Mouse (Mus musculus) stomach, postnatal 0 days (tissue): ENCODE results near the gene Map3k5. TPM values are rescaled to one million over a fixed set of nuclear protein-coding genes. Genes with fewer than 3 reads are reported as not detected.

Experiments used
- ATAC-seq: fragments of 200-750 bp; cut with Nextera tagmentation; 2 replicates; pipeline ENCODE4 v1.8.0; 2017; ENCODE audit not compliant: low FRiP score, low TSS enrichment
- DNase-seq: peaks from one replicate; pipeline ENCODE4 v3.0.0-alpha.2; 2016; ENCODE audit warnings: low spot score
- H3K27ac ChIP-seq: fragments of 300-500 bp; sonication (generic); replicated peaks from 2 replicates; pipeline ENCODE4 v1.5.1; 2014; ENCODE audit warnings: mild to moderate bottlenecking, control low read depth
- H3K27me3 ChIP-seq: fragments of 300-500 bp; sonication (generic); 2 replicates; pipeline ENCODE4 v1.6.1; 2014; ENCODE audit warnings: low read length; ENCODE audit not compliant: control insufficient read depth, insufficient read depth
- H3K36me3 ChIP-seq: fragments of 300-500 bp; sonication (generic); 2 replicates; pipeline ENCODE4 v1.6.1; 2014; ENCODE audit warnings: low read length, mixed read lengths; ENCODE audit not compliant: control insufficient read depth, insufficient read depth
- H3K4me1 ChIP-seq: fragments of 300-500 bp; sonication (generic); replicated peaks from 2 replicates; pipeline ENCODE4 v1.6.1; 2014; ENCODE audit warnings: antibody characterized with exemption; ENCODE audit not compliant: control insufficient read depth, insufficient read depth
- H3K4me2 ChIP-seq: fragments of 300-500 bp; sonication (generic); replicated peaks from 2 replicates; pipeline ENCODE4 v1.6.1; 2014; ENCODE audit warnings: low read depth, mild to moderate bottlenecking, control low read depth, moderate library complexity
- H3K4me3 ChIP-seq: fragments of 300-500 bp; sonication (generic); 2 replicates; pipeline ENCODE4 v1.5.1; 2014; ENCODE audit warnings: low read depth, low read length, control low read depth
- H3K9ac ChIP-seq: fragments of 300-500 bp; sonication (generic); 2 replicates; pipeline ENCODE4 v1.6.1; 2014; ENCODE audit warnings: mild to moderate bottlenecking, low read length, control low read depth, mixed read lengths
- H3K9me3 ChIP-seq: fragments of 300-500 bp; sonication (generic); 2 replicates; pipeline ENCODE4 v1.6.1; 2016; ENCODE audit warnings: low read length; ENCODE audit not compliant: control insufficient read depth
- CTCF ChIP-seq: IDR thresholded peaks from 2 replicates; pipeline ENCODE4 v1.5.1; 2016; ENCODE audit warnings: antibody characterized with exemption, low read depth, mild to moderate bottlenecking, moderate library complexity
- EP300 ChIP-seq: optimal IDR thresholded peaks from 2 replicates; pipeline ENCODE3; 2016; ENCODE audit warnings: antibody characterized with exemption
- WGBS: fragments of 180-500 bp; shearing (Covaris S2); extraction: QIAGEN DNeasy Blood & Tissue Kit; methylation state at CpG from one replicate; pipeline ENCODE4 v1.1.7; 2014; 5-methylcytosine and 5-hydroxymethylcytosine counted together
- polyA plus RNA-seq: library from polyadenylated mRNA; unstranded; fragments of >200 nt; fragmentation: Nextera tagmentation; extraction: Ambion mirVana; gene quantifications from 2 replicates; pipeline ENCODE4 v1.2.1, GENCODE M21; 2015

Gene Map3k5
- polyA plus RNA-seq, 1 experiment from 2014 or later = 2.4 TPM

- Histone ChIP-seq H3K27ac (0 out of 2 replicates have a peak overlapping the region, but pooled peaks have one; percentile 0), H3K27me3 (no peaks in the 10 kb centered on the region), H3K9me3 (no peaks in the 10 kb centered on the region), H3K4me1 (no peaks in the 10 kb centered on the region), H3K9ac (no peak overlapping the region), H3K4me3 (no peak overlapping the region), H3K36me3 (peaks cover 5% of the 10 kb centered on the region; the same call in 1 of the 2 replicates), H3K4me2 (no peak overlapping the region)
- 68% methylated on average over 15 of the region's 15 CpGs for WGBS
- DNase-seq (no peak), ATAC-seq (no peak)
- no peak for TF ChIP-seq CTCF
- TF ChIP-seq EP300 = no peak
Observed at GRCm38 (mm10) chr10:20060320-20060970, 126.2 kb downstream of the Map3k5 start.

- ATAC-seq = no peak
Observed at GRCm38 (mm10) chr10:20064556-20065207, 130.4 kb downstream of the Map3k5 start.

GRCm38 (mm10) chr10:20066069-20066665 is 131.9 kb downstream of the Map3k5 start:
- H3K9me3 ChIP-seq = no peaks in the 10 kb centered on the region
- 89% methylated on average over 1 of the region's 1 CpGs for WGBS
- H3K4me2 ChIP-seq = no peak overlapping the region
- no peak for TF ChIP-seq CTCF
- no peak for TF ChIP-seq EP300
- no peak overlapping the region for H3K4me3 ChIP-seq
- H3K27ac ChIP-seq = no peak overlapping the region
- no peak overlapping the region for H3K9ac ChIP-seq
- H3K36me3 ChIP-seq = peaks cover 3% of the 10 kb centered on the region; the same call in 1 of the 2 replicates
- H3K27me3 ChIP-seq = no peaks in the 10 kb centered on the region
- no peak for DNase-seq
- no peaks in the 10 kb centered on the region for H3K4me1 ChIP-seq
- no peak for ATAC-seq

More at GRCm38 (mm10) chr10:20064556-20065207, 130.4 kb downstream of the Map3k5 start:
- H3K4me3 ChIP-seq = no peak overlapping the region
- H3K4me1 ChIP-seq = no peaks in the 10 kb centered on the region
- TF ChIP-seq EP300 (no peak), CTCF (no peak)
- H3K27me3 ChIP-seq = no peaks in the 10 kb centered on the region
- no peak overlapping the region for H3K4me2 ChIP-seq
- H3K9me3 ChIP-seq = no peaks in the 10 kb centered on the region
- no peak for DNase-seq
- H3K36me3 ChIP-seq = peaks cover 3% of the 10 kb centered on the region; the same call in 1 of the 2 replicates
- H3K27ac ChIP-seq = no peak overlapping the region
- 74% methylated on average over 9 of the region's 9 CpGs for WGBS
- H3K9ac ChIP-seq = no peak overlapping the region

- H3K27ac ChIP-seq = no peak overlapping the region
- TF ChIP-seq EP300 = no peak
- TF ChIP-seq CTCF = no peak
- no peaks in the 10 kb centered on the region for H3K9me3 ChIP-seq
- H3K36me3 ChIP-seq = no peaks in the 10 kb centered on the region; the same call in 1 of the 2 replicates
- H3K4me2 ChIP-seq = no peak overlapping the region
- no peaks in the 10 kb centered on the region for H3K4me1 ChIP-seq
- WGBS = 84% methylated on average over 11 of the region's 11 CpGs
- no peak overlapping the region for H3K4me3 ChIP-seq
- H3K9ac ChIP-seq = no peak overlapping the region
- ATAC-seq (no peak), DNase-seq (no peak)
- H3K27me3 ChIP-seq = no peaks in the 10 kb centered on the region
Observed at GRCm38 (mm10) chr10:20069771-20070460, 135.6 kb downstream of the Map3k5 start.

- WGBS = 76% methylated on average over 14 of the region's 14 CpGs
- H3K27me3 ChIP-seq = no peaks in the 10 kb centered on the region
- H3K36me3 ChIP-seq = no peaks in the 10 kb centered on the region; the same call in 1 of the 2 replicates
- H3K4me3 ChIP-seq = no peak overlapping the region
- H3K27ac ChIP-seq = no peak overlapping the region
- H3K9ac ChIP-seq = no peak overlapping the region
- ATAC-seq (no peak), DNase-seq (no peak)
- no peaks in the 10 kb centered on the region for H3K4me1 ChIP-seq
- TF ChIP-seq CTCF = no peak
- no peak for TF ChIP-seq EP300
- H3K4me2 ChIP-seq = no peak overlapping the region
- no peaks in the 10 kb centered on the region for H3K9me3 ChIP-seq
Observed at GRCm38 (mm10) chr10:20070576-20071109, 136.4 kb downstream of the Map3k5 start.
